Mouse (Mus musculus): ENCODE data around the gene Mcrs1. TPM values are rescaled to one million over a fixed set of nuclear protein-coding genes. Genes with fewer than 3 reads are reported as not detected.

Gene Mcrs1
- total RNA-seq (2021) = 10 to 100 TPM; 73.7 to 77.4 TPM
- long read RNA-seq, experiment 1, transcript Mcrs1-201 (15 exons, 1,916 nt) = major isoform, 92 of 109 reads
- long read RNA-seq, experiment 1, partial matches to known transcripts = 5 of 109 reads
- long read RNA-seq, experiment 1, other reads (novel, unspliced or antisense) = 12 of 109 reads
- long read RNA-seq, experiment 2, transcript Mcrs1-202 (14 exons, 1,771 nt) = minor isoform, 7 of 156 reads
- long read RNA-seq, experiment 2, transcript Mcrs1-201 (15 exons, 1,916 nt) = major isoform, 112 of 156 reads
- long read RNA-seq, experiment 2, partial matches to known transcripts = 4 of 156 reads
- long read RNA-seq, experiment 2, other reads (novel, unspliced or antisense) = 33 of 156 reads

DNA sequence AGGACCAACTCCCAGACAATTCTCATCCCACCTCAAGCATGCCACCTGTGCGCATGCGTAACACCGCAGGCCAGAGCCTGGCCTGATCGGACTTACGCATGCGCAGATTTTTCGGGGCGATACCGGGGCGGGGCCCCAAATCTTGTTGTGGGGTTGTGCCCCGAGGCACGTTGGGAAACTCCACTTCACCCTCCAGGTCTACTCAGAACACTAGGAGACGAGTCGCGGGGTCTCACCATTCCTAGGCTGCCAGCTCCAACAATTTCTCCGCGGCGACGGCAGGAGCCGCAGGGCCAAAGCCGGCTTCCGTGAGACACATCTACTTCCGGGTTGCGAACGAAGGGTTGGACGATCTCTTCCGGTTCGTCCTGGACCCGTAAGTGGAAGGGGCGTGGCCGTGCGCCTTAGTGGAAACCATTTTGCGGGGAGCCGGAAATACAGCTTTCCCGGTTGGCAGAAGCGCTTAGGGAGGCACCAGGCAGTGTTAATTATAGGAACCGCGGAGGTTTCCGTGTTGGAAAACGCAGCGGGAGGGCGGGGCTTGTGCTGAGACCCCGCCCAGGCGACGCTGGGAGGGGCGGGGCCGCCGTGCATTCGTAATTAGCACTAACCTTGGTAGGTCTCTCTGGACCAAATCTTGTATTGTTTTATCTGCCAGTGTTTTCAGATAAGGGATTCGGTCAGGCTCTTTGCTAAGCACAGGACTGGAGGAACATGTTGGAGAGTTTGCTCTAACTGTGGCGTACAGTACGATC, at the start of gene Mcrs1:
Mcrs1 (minus strand) TSS at position 336 of the 755 bp plus-strand sequence.
- DNase-seq (ENCODE audit: low spot score in 2 of 2) = peak; percentile 96 to 98
- Histone ChIP-seq H3K4me3 (peak within 1 kb of the TSS; percentile 64), H3K27ac (peak within 1 kb of the TSS; percentile 99)
- TF ChIP-seq CTCF (conservative IDR thresholded peaks at IDR 0.05) = 0 out of 2 replicates have a peak, but pooled peaks have one; percentile 15

- Histone ChIP-seq H3K4me3 (peak overlapping the region; percentile 86), H3K27ac (peak overlapping the region; percentile 87)
- no peak for TF ChIP-seq CTCF (conservative IDR thresholded peaks at IDR 0.05)
- no peak for DNase-seq (ENCODE audit: low spot score in 2 of 2)
Observed at GRCm38 (mm10) chr15:99296213-99296612, 44.5 kb upstream of the Mcrs1 start.

GRCm38 (mm10) chr15:99295484-99295981, 43.8 kb upstream of the Mcrs1 start, which contains the start of gene Fam186b:
TSS of gene Fam186b (minus strand) at chr15:99295888.
- Histone ChIP-seq H3K27ac (peak within 1 kb of the TSS; percentile 87), H3K4me3 (peak within 1 kb of the TSS; percentile 86)
- no peak for TF ChIP-seq CTCF (conservative IDR thresholded peaks at IDR 0.05)
- peak in 1 of 2 experiments; percentile 28 for DNase-seq (ENCODE audit: low spot score in 2 of 2)

- peak; percentile 67 for TF ChIP-seq CTCF (conservative IDR thresholded peaks at IDR 0.05)
- DNase-seq (ENCODE audit: low spot score in 2 of 2) = peak; percentile 96 to 98
- H3K27ac ChIP-seq = peak within 1 kb of the TSS; percentile 87
Observed at GRCm38 (mm10) chr15:99294813-99295374, 43.1 kb upstream of the Mcrs1 start, which contains the start of gene Prpf40b. TSS of gene Prpf40b (plus strand) at chr15:99295087.

DNA sequence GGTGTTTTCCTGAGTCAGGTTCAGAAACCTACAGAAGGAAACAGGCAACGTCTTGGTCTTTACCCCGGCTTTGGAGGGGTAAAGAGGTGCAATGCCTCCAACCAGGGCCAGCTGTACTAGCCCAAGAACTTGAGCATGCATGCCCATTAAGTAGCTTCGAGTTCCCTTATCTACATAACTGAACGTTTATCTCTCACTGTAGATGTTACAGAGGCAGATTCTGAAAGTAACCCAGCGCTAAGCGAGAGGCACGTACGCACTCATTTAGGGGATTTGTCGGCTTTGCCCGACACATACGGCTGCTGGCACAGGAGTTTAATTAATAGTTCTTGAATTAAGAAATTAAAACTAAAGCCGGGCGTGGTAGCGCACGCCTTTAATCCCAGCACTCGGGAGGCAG, 42.5 kb upstream of the Mcrs1 start:
- peak overlapping the region; percentile 86 for H3K4me3 ChIP-seq
- TF ChIP-seq CTCF (conservative IDR thresholded peaks at IDR 0.05) = no peak
- peak overlapping the region; percentile 87 for H3K27ac ChIP-seq
- DNase-seq (ENCODE audit: low spot score in 2 of 2) = no peak

More at GRCm38 (mm10) chr15:99294813-99295374, 43.1 kb upstream of the Mcrs1 start, which contains the start of gene Prpf40b:
- H3K4me3 ChIP-seq = peak within 1 kb of the TSS; percentile 86

GRCm38 (mm10) chr15:99290586-99290985, 38.8 kb upstream of the Mcrs1 start:
- no peak overlapping the region for H3K27ac ChIP-seq
- no peak for TF ChIP-seq CTCF (conservative IDR thresholded peaks at IDR 0.05)
- no peak for DNase-seq (ENCODE audit: low spot score in 2 of 2)
- H3K4me3 ChIP-seq = no peak overlapping the region

GRCm38 (mm10) chr15:99285189-99285535, 33.4 kb upstream of the Mcrs1 start:
- TF ChIP-seq CTCF (conservative IDR thresholded peaks at IDR 0.05) = no peak
- no peak for DNase-seq (ENCODE audit: low spot score in 2 of 2)
- H3K27ac ChIP-seq = no peak overlapping the region
- no peak overlapping the region for H3K4me3 ChIP-seq

GRCm38 (mm10) chr15:99284527-99285188, 32.9 kb upstream of the Mcrs1 start:
- H3K4me3 ChIP-seq = no peak overlapping the region
- DNase-seq (ENCODE audit: low spot score in 2 of 2) = no peak
- no peak for TF ChIP-seq CTCF (conservative IDR thresholded peaks at IDR 0.05)
- H3K27ac ChIP-seq = no peak overlapping the region

GRCm38 (mm10) chr15:99283456-99283855, 31.7 kb upstream of the Mcrs1 start:
- Histone ChIP-seq H3K4me3 (no peak overlapping the region), H3K27ac (no peak overlapping the region)
- no peak for DNase-seq (ENCODE audit: low spot score in 2 of 2)
- peak; percentile 59 for TF ChIP-seq CTCF (conservative IDR thresholded peaks at IDR 0.05)

GRCm38 (mm10) chr15:99278271-99278670, 26.5 kb upstream of the Mcrs1 start:
- H3K4me3 ChIP-seq = no peak overlapping the region
- no peak overlapping the region for H3K27ac ChIP-seq
- no peak for TF ChIP-seq CTCF (conservative IDR thresholded peaks at IDR 0.05)
- no peak for DNase-seq (ENCODE audit: low spot score in 2 of 2)

DNA sequence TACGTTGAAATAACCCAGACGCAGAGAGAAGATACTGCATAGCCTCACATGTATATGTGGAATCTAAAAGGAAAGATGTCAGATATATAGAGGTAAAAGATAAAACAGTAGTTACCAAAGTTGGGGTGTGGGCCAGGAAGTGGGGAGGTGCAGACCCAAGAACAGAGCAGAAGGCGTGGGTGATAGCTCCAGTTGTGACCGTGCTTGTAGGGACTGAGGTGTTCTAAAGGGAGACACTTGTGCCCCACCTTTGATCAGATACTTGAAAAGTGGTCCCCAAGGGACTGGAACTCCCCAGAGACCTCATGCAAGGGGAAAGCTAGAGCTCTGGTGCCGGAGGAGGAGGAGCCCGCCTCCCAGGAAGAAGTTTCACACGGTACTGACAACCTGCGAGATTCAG, 24.3 kb upstream of the Mcrs1 start:
- no peak overlapping the region for H3K27ac ChIP-seq
- no peak for TF ChIP-seq CTCF (conservative IDR thresholded peaks at IDR 0.05)
- no peak overlapping the region for H3K4me3 ChIP-seq
- no peak for DNase-seq (ENCODE audit: low spot score in 2 of 2)

GRCm38 (mm10) chr15:99265679-99266078, 13.9 kb upstream of the Mcrs1 start:
- DNase-seq (ENCODE audit: low spot score in 2 of 2) = peak; percentile 69 to 79
- Histone ChIP-seq H3K4me3 (no peak overlapping the region), H3K27ac (no peak overlapping the region)
- TF ChIP-seq CTCF (conservative IDR thresholded peaks at IDR 0.05) = peak; percentile 96
